Mouse (Mus musculus): ENCODE measurements at regions not wholly inside any gene's neighbourhood (a gene's known extent, or its start where the extent isn't known, plus 50 kb on each side); places are given as distances from the start of the nearest gene placed in this dataset.

DNA sequence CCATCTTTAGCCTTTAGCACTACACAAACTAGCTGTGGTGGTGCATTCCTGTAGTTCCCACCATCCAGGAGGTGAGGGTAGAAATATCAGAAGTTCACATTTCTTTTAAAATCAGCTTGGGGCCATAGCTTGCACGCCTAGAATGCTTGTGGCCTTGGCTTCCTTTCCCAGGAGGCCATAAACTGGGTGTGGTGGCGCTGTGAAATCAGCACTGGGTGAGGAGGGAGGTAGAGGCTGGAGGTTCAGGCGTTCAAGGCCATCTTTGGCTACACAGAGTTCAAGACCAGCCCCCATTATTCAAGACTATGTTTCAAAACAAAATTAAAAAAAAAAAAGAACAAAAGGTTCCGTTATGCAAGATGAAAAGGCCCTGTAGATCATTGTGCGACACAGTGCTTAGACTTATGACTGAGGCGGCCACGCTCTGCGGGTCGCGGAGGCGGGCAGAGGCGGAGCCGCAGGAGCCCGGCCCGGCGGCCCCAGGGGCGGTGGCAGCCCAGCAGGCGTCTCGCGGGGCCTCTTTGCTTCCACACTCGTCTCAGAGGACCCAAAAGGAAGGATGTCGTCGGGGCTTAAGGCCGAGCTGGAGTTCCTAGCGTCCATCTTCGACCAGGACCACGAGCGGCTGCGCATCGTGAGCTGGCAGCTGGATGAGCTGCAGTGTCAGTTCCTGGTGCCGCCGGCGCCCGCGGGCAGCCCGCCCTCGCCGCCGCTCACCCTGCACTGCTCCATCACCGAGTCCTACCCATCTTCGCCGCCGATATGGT is 134.7 kb upstream of the Usp9x start:
- peak overlapping the region; percentile 52 for H3K4me3 ChIP-seq (replicated peaks; ENCODE audit: low read length)
- H3K9ac ChIP-seq (ENCODE audit: low read length) = peak overlapping the region; percentile 74
- no peaks in the 10 kb centered on the region for H3K9me3 ChIP-seq (replicated peaks; ENCODE audit: control insufficient read depth, low read length)
- peak overlapping the region; percentile 58 for H3K4me2 ChIP-seq (ENCODE audit: low read depth, low read length)
- peaks cover 4% of the 10 kb centered on the region; the same call in 1 of the 2 replicates for H3K27me3 ChIP-seq (ENCODE audit: control insufficient read depth, insufficient read depth, low read length)
- no peaks in the 10 kb centered on the region for H3K4me1 ChIP-seq (ENCODE audit: control insufficient read depth, insufficient read depth, low read length)
- ATAC-seq (ENCODE audit: insufficient read depth, low FRiP score) = no peak
- no peak overlapping the region for H3K27ac ChIP-seq (ENCODE audit: low read length)
- H3K36me3 ChIP-seq (ENCODE audit: control insufficient read depth, insufficient read depth, low read length) = no peaks in the 10 kb centered on the region
- WGBS = 18% methylated on average over 43 of the region's 43 CpGs

DNA sequence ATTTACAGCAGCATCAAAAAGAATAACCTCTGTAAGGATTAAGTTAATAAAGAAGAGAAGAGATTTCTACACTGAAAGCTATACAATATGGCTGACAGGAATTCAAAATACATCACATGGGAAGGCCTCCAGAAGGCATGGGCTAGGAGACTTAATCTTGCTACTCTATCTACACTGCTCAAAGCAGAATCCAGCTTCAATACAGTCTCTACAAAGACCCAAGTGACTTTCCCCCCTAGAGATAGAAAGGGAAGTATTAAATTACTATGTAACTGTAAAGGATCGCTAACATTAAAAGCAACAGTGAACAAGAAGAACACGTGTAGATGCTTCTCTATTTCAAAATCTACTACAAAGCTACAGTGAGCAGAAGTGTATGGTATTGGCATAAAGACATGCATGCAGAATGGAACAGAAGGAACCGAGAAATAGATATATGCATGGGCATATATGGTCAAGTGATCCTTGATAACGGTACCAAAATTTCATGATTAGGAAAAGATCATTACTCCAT is 137.9 kb upstream of the Usp9x start:
- H3K27ac ChIP-seq (ENCODE audit: low read length) = no peak overlapping the region
- WGBS = 90% methylated on average over 4 of the region's 4 CpGs

DNA sequence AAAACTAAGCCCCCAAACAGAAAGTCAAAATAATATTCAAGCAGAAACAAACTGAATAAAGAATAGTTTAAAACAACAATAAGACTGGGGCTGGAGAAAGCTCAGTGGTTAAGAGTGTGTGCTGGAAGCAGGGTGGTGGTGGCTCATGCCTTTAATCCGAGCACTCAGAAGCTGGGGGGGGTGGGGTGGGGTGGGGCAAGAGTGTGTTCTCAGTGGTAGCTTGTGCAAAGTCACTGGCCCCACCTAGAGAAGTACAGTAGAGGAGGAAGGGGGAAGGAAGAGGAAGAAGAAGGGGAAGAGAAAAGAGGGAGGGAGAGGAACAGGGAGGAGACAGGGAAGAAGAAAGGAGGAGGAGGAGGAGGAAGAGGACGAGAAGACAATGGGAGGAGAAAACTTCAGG is 141.1 kb upstream of the Usp9x start:
- Histone ChIP-seq H3K27me3 (ENCODE audit: control insufficient read depth, insufficient read depth, low read length) (no peaks in the 10 kb centered on the region), H3K4me3 (replicated peaks; ENCODE audit: low read length) (no peak overlapping the region), H3K36me3 (ENCODE audit: control insufficient read depth, insufficient read depth, low read length) (no peaks in the 10 kb centered on the region), H3K9ac (ENCODE audit: low read length) (no peak overlapping the region), H3K9me3 (replicated peaks; ENCODE audit: control insufficient read depth, low read length) (no peaks in the 10 kb centered on the region), H3K4me1 (ENCODE audit: control insufficient read depth, insufficient read depth, low read length) (no peaks in the 10 kb centered on the region), H3K27ac (ENCODE audit: low read length) (no peak overlapping the region), H3K4me2 (ENCODE audit: low read depth, low read length) (no peak overlapping the region)
- 65% methylated on average over 2 of the region's 2 CpGs for WGBS
- ATAC-seq (ENCODE audit: insufficient read depth, low FRiP score) = no peak

More for the DNA sequence above, 137.9 kb upstream of the Usp9x start:
- Histone ChIP-seq H3K36me3 (ENCODE audit: control insufficient read depth, insufficient read depth, low read length) (no peaks in the 10 kb centered on the region), H3K4me2 (ENCODE audit: low read depth, low read length) (no peak overlapping the region), H3K4me1 (ENCODE audit: control insufficient read depth, insufficient read depth, low read length) (no peaks in the 10 kb centered on the region), H3K4me3 (replicated peaks; ENCODE audit: low read length) (no peak overlapping the region), H3K9ac (ENCODE audit: low read length) (no peak overlapping the region), H3K27me3 (ENCODE audit: control insufficient read depth, insufficient read depth, low read length) (peaks cover 4% of the 10 kb centered on the region; the same call in 1 of the 2 replicates), H3K9me3 (replicated peaks; ENCODE audit: control insufficient read depth, low read length) (no peaks in the 10 kb centered on the region)
- ATAC-seq (ENCODE audit: insufficient read depth, low FRiP score) = no peak

GRCm38 (mm10) chrX:12927797-12928589 is 143.3 kb upstream of the Usp9x start:
- no peak overlapping the region for H3K27ac ChIP-seq (ENCODE audit: low read length)
- no peak overlapping the region for H3K4me3 ChIP-seq (replicated peaks; ENCODE audit: low read length)
- H3K9ac ChIP-seq (ENCODE audit: low read length) = no peak overlapping the region
- no peaks in the 10 kb centered on the region for H3K27me3 ChIP-seq (ENCODE audit: control insufficient read depth, insufficient read depth, low read length)
- no peaks in the 10 kb centered on the region for H3K9me3 ChIP-seq (replicated peaks; ENCODE audit: control insufficient read depth, low read length)
- H3K4me2 ChIP-seq (ENCODE audit: low read depth, low read length) = no peak overlapping the region
- WGBS = 52% methylated on average over 11 of the region's 11 CpGs
- H3K4me1 ChIP-seq (ENCODE audit: control insufficient read depth, insufficient read depth, low read length) = no peaks in the 10 kb centered on the region
- no peak for ATAC-seq (ENCODE audit: insufficient read depth, low FRiP score)
- no peaks in the 10 kb centered on the region for H3K36me3 ChIP-seq (ENCODE audit: control insufficient read depth, insufficient read depth, low read length)

GRCm38 (mm10) chrX:12924705-12925644 is 146.3 kb upstream of the Usp9x start:
- H3K9ac ChIP-seq (ENCODE audit: low read length) = no peak overlapping the region
- no peak overlapping the region for H3K4me3 ChIP-seq (replicated peaks; ENCODE audit: low read length)
- no peaks in the 10 kb centered on the region for H3K9me3 ChIP-seq (replicated peaks; ENCODE audit: control insufficient read depth, low read length)
- WGBS = 75% methylated on average over 10 of the region's 10 CpGs
- no peaks in the 10 kb centered on the region for H3K36me3 ChIP-seq (ENCODE audit: control insufficient read depth, insufficient read depth, low read length)
- no peaks in the 10 kb centered on the region for H3K4me1 ChIP-seq (ENCODE audit: control insufficient read depth, insufficient read depth, low read length)
- no peak overlapping the region for H3K27ac ChIP-seq (ENCODE audit: low read length)
- H3K4me2 ChIP-seq (ENCODE audit: low read depth, low read length) = no peak overlapping the region
- ATAC-seq (ENCODE audit: insufficient read depth, low FRiP score) = no peak
- H3K27me3 ChIP-seq (ENCODE audit: control insufficient read depth, insufficient read depth, low read length) = no peaks in the 10 kb centered on the region

GRCm38 (mm10) chrX:12919576-12919975 is 151.7 kb upstream of the Usp9x start:
- 23% methylated on average over 3 of the region's 3 CpGs for WGBS
- ATAC-seq (ENCODE audit: insufficient read depth, low FRiP score) = no peak
- no peak overlapping the region for H3K4me2 ChIP-seq (ENCODE audit: low read depth, low read length)

GRCm38 (mm10) chrX:12917105-12917504 is 154.2 kb upstream of the Usp9x start:
- Histone ChIP-seq H3K27me3 (ENCODE audit: control insufficient read depth, insufficient read depth, low read length) (no peaks in the 10 kb centered on the region), H3K9me3 (replicated peaks; ENCODE audit: control insufficient read depth, low read length) (no peaks in the 10 kb centered on the region), H3K27ac (ENCODE audit: low read length) (no peak overlapping the region), H3K4me3 (replicated peaks; ENCODE audit: low read length) (no peak overlapping the region; the same call in 1 of the 2 replicates), H3K4me2 (ENCODE audit: low read depth, low read length) (peak overlapping the region; percentile 42), H3K9ac (ENCODE audit: low read length) (no peak overlapping the region), H3K36me3 (ENCODE audit: control insufficient read depth, insufficient read depth, low read length) (no peaks in the 10 kb centered on the region), H3K4me1 (ENCODE audit: control insufficient read depth, insufficient read depth, low read length) (no peaks in the 10 kb centered on the region)
- no peak for ATAC-seq (ENCODE audit: insufficient read depth, low FRiP score)
- 28% methylated on average over 13 of the region's 13 CpGs for WGBS

More at GRCm38 (mm10) chrX:12919576-12919975, 151.7 kb upstream of the Usp9x start:
- no peaks in the 10 kb centered on the region for H3K9me3 ChIP-seq (replicated peaks; ENCODE audit: control insufficient read depth, low read length)
- H3K4me1 ChIP-seq (ENCODE audit: control insufficient read depth, insufficient read depth, low read length) = no peaks in the 10 kb centered on the region
- H3K27ac ChIP-seq (ENCODE audit: low read length) = no peak overlapping the region
- H3K4me3 ChIP-seq (replicated peaks; ENCODE audit: low read length) = no peak overlapping the region
- no peak overlapping the region for H3K9ac ChIP-seq (ENCODE audit: low read length)
- no peaks in the 10 kb centered on the region for H3K36me3 ChIP-seq (ENCODE audit: control insufficient read depth, insufficient read depth, low read length)
- H3K27me3 ChIP-seq (ENCODE audit: control insufficient read depth, insufficient read depth, low read length) = no peaks in the 10 kb centered on the region

GRCm38 (mm10) chrX:12916684-12917083 is 154.6 kb upstream of the Usp9x start:
- Histone ChIP-seq H3K4me1 (ENCODE audit: control insufficient read depth, insufficient read depth, low read length) (no peaks in the 10 kb centered on the region), H3K4me3 (replicated peaks; ENCODE audit: low read length) (no peak overlapping the region; the same call in 1 of the 2 replicates), H3K27me3 (ENCODE audit: control insufficient read depth, insufficient read depth, low read length) (no peaks in the 10 kb centered on the region), H3K4me2 (ENCODE audit: low read depth, low read length) (peak overlapping the region; percentile 42), H3K27ac (ENCODE audit: low read length) (no peak overlapping the region), H3K9me3 (replicated peaks; ENCODE audit: control insufficient read depth, low read length) (no peaks in the 10 kb centered on the region), H3K36me3 (ENCODE audit: control insufficient read depth, insufficient read depth, low read length) (no peaks in the 10 kb centered on the region), H3K9ac (ENCODE audit: low read length) (peak overlapping the region; percentile 8; the same call in 1 of the 2 replicates)
- ATAC-seq (ENCODE audit: insufficient read depth, low FRiP score) = no peak
- 27% methylated on average over 11 of the region's 11 CpGs for WGBS
